Mouse (Mus musculus) liver, adult 2 months (tissue): ENCODE measurements at regions not wholly inside any gene's neighbourhood (a gene's known extent, or its start where the extent isn't known, plus 50 kb on each side); places are given as distances from the start of the nearest gene placed in this dataset.
A peak's percentile ranks its signal among the peaks of the same experiment; 100 is the strongest.

ENCODE experiments used
- DNase-seq: peaks from one replicate; pipeline ENCODE4 v3.0.0-alpha.2; 2011; ENCODE audit warnings: low read depth, low spot score; ENCODE audit errors: extremely low read depth
- H3K27ac ChIP-seq: fragments of 200-500 bp; replicated peaks from 2 replicates; pipeline ENCODE4 v1.5.1; 2012; ENCODE audit warnings: low read depth, mild to moderate bottlenecking, control low read depth, inconsistent platforms, low read length; ENCODE audit not compliant: insufficient read depth
- H3K27me3 ChIP-seq: fragments of 200-500 bp; 2 replicates; pipeline ENCODE4 v1.6.1; 2012; ENCODE audit warnings: mild to moderate bottlenecking, moderate library complexity, low read length, inconsistent platforms; ENCODE audit not compliant: control insufficient read depth, insufficient read depth
- H3K36me3 ChIP-seq: fragments of 200-500 bp; 2 replicates; pipeline ENCODE4 v1.6.1; 2012; ENCODE audit warnings: low read length, inconsistent platforms; ENCODE audit not compliant: control insufficient read depth, insufficient read depth
- H3K4me1 ChIP-seq: fragments of 200-500 bp; 2 replicates; pipeline ENCODE4 v1.6.1; 2011; ENCODE audit warnings: low read length; ENCODE audit not compliant: control insufficient read depth, insufficient read depth
- H3K4me3 ChIP-seq: fragments of 200-500 bp; 2 replicates; pipeline ENCODE4 v1.5.1; 2011; ENCODE audit warnings: low read depth, mild to moderate bottlenecking, control low read depth, low read length, moderate library complexity; ENCODE audit not compliant: insufficient read depth
- H3K79me2 ChIP-seq: fragments of 200-500 bp; 2 replicates; pipeline ENCODE4 v1.6.1; 2012; ENCODE audit warnings: inconsistent platforms, mild to moderate bottlenecking, low read length, moderate library complexity; ENCODE audit not compliant: control insufficient read depth, insufficient read depth
- H3K9ac ChIP-seq: fragments of 200-500 bp; 2 replicates; pipeline ENCODE4 v1.6.1; 2012; ENCODE audit warnings: low read depth, mild to moderate bottlenecking, control low read depth, inconsistent platforms, low read length
- CTCF ChIP-seq: fragments of 200-500 bp; IDR thresholded peaks from 2 replicates; pipeline ENCODE4 v1.5.1; 2011; ENCODE audit warnings: low read depth, low read length, control low read depth
- POLR2A ChIP-seq: fragments of 200-500 bp; IDR thresholded peaks from 2 replicates; pipeline ENCODE4 v1.6.1; 2011; ENCODE audit warnings: low read length, control low read depth; ENCODE audit not compliant: insufficient read depth; ENCODE audit errors: extremely low read depth
- WGBS: fragments of 180-500 bp; shearing (Covaris S2); methylation state at CpG from one replicate; pipeline ENCODE4 v1.1.7; 2018; 5-methylcytosine and 5-hydroxymethylcytosine counted together

- no peak overlapping the region for H3K9ac ChIP-seq
- no peak overlapping the region for H3K4me3 ChIP-seq
- DNase-seq = no peak
- no peaks in the 10 kb centered on the region for H3K79me2 ChIP-seq
- H3K27ac ChIP-seq = no peak overlapping the region
- no peaks in the 10 kb centered on the region for H3K4me1 ChIP-seq
- WGBS = 77% methylated on average over 2 of the region's 2 CpGs
- no peaks in the 10 kb centered on the region for H3K27me3 ChIP-seq
- no peaks in the 10 kb centered on the region for H3K36me3 ChIP-seq
- TF ChIP-seq CTCF = no peak
- TF ChIP-seq POLR2A = no peak
These were observed 408.7 kb downstream of the Cmpk2 start for GRCm38 (mm10) chr12:26877691-26878121.

GRCm38 (mm10) chr12:26877284-26877683 is 408.3 kb downstream of the Cmpk2 start:
- WGBS = 84% methylated on average over 3 of the region's 3 CpGs
- DNase-seq = no peak
- Histone ChIP-seq H3K27me3 (no peaks in the 10 kb centered on the region), H3K79me2 (no peaks in the 10 kb centered on the region), H3K4me3 (no peak overlapping the region), H3K36me3 (no peaks in the 10 kb centered on the region), H3K4me1 (no peaks in the 10 kb centered on the region), H3K9ac (no peak overlapping the region), H3K27ac (no peak overlapping the region)
- no peak for TF ChIP-seq CTCF
- TF ChIP-seq POLR2A = no peak

- H3K79me2 ChIP-seq = no peaks in the 10 kb centered on the region
- no peak overlapping the region for H3K4me3 ChIP-seq
- H3K36me3 ChIP-seq = no peaks in the 10 kb centered on the region
- TF ChIP-seq CTCF = no peak
- TF ChIP-seq POLR2A = no peak
- H3K4me1 ChIP-seq = no peaks in the 10 kb centered on the region
- 59% methylated on average over 3 of the region's 3 CpGs for WGBS
- DNase-seq = peak; percentile 7
- H3K27ac ChIP-seq = no peak overlapping the region
- no peak overlapping the region for H3K9ac ChIP-seq
- H3K27me3 ChIP-seq = no peaks in the 10 kb centered on the region
These were observed 403.5 kb downstream of the Cmpk2 start for GRCm38 (mm10) chr12:26872466-26872865.

- no peak overlapping the region for H3K9ac ChIP-seq
- H3K4me1 ChIP-seq = no peaks in the 10 kb centered on the region
- no peak overlapping the region for H3K4me3 ChIP-seq
- 0 out of 2 replicates have a peak, but pooled peaks cover 2% of the 10 kb centered on the region for H3K27me3 ChIP-seq
- H3K27ac ChIP-seq = no peak overlapping the region
- 81% methylated on average over 6 of the region's 6 CpGs for WGBS
- DNase-seq = no peak
- no peaks in the 10 kb centered on the region for H3K79me2 ChIP-seq
- no peaks in the 10 kb centered on the region for H3K36me3 ChIP-seq
- TF ChIP-seq POLR2A = no peak
- TF ChIP-seq CTCF = no peak
These were observed 398.7 kb downstream of the Cmpk2 start for GRCm38 (mm10) chr12:26867731-26868130.

- 50% methylated on average over 1 of the region's 1 CpGs for WGBS
- no peak for DNase-seq
- no peak overlapping the region for H3K4me3 ChIP-seq
These were observed 386.1 kb downstream of the Cmpk2 start for GRCm38 (mm10) chr12:26855091-26855516.

GRCm38 (mm10) chr12:26844917-26845316 is 375.9 kb downstream of the Cmpk2 start:
- H3K27me3 ChIP-seq = no peaks in the 10 kb centered on the region
- no peaks in the 10 kb centered on the region for H3K79me2 ChIP-seq
- DNase-seq = no peak
- no peaks in the 10 kb centered on the region for H3K4me1 ChIP-seq
- no peaks in the 10 kb centered on the region for H3K36me3 ChIP-seq
- TF ChIP-seq CTCF (no peak), POLR2A (no peak)
- WGBS = 88% methylated on average over 12 of the region's 12 CpGs
- no peak overlapping the region for H3K4me3 ChIP-seq
- H3K27ac ChIP-seq = no peak overlapping the region
- H3K9ac ChIP-seq = no peak overlapping the region

More at GRCm38 (mm10) chr12:26855091-26855516, 386.1 kb downstream of the Cmpk2 start:
- no peaks in the 10 kb centered on the region for H3K79me2 ChIP-seq
- H3K27me3 ChIP-seq = no peaks in the 10 kb centered on the region
- TF ChIP-seq CTCF (no peak), POLR2A (no peak)
- H3K36me3 ChIP-seq = no peaks in the 10 kb centered on the region
- no peak overlapping the region for H3K9ac ChIP-seq
- no peaks in the 10 kb centered on the region for H3K4me1 ChIP-seq
- H3K27ac ChIP-seq = no peak overlapping the region
